Mouse (Mus musculus) mature B cell (primary cell): Measurements from ENCODE around the gene Rbm15.
"Not testable (repeated sequence)": the region's sequence is repeated elsewhere in the genome, so short reads cannot be mapped to it uniquely, and the experiment has no call there.

Source experiments
- in situ Hi-C: fragments of 300-500 bp; cut with MboI; formaldehyde crosslinking; loops from 2 replicates; pipeline ENCODE4 v1.14.3; 2019

Rbm15 gene

DNA sequence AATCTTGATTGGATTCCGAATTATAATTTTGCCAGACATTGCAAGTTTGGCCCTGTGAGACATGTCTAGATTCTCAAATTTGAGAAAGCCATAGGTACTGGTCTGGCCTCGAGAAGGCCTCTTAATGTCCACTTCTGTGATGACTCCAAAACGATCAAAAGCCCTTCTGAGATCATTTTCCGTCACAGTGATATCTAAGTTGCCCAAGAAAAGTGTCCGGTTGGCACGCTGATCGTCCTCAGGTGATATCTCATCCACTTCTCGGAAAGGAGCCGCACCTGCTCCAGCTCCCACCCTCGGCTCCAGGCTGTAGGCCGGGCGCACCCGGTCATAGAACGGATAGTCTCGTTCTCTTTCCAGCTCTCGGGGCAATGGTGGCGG is 1.7 kb downstream of the Rbm15 start:
- in situ Hi-C loops = no loop called here

- in situ Hi-C loops = no loop called here
These were observed 2.7 kb downstream of the Rbm15 start for GRCm38 (mm10) chr3:107330503-107331424.

GRCm38 (mm10) chr3:107326442-107326841 is 7.0 kb downstream of the Rbm15 start:
- in situ Hi-C loops = no loop called here

DNA sequence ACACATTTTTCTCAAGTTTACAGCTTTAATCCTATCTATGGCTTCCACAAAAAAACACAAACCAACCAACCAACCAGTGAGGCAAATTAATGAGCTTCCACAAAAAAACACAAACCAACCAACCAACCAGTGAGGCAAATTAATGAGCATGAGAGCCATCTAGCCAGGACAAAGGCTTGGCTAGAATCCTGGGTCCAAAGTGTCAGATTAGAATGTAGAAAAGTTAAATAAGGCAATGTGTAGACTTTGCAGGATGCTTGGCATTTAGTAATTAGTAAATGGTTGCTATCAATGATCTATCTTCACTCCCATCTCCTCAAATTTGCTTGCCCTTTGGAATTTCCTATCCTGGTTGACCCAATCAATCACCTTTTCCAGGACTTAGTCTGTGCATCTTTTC is 11.7 kb downstream of the Rbm15 start:
- in situ Hi-C loops = no loop called here

- in situ Hi-C loops = no loop called here
These were observed 12.3 kb downstream of the Rbm15 start for GRCm38 (mm10) chr3:107321141-107321540.

DNA sequence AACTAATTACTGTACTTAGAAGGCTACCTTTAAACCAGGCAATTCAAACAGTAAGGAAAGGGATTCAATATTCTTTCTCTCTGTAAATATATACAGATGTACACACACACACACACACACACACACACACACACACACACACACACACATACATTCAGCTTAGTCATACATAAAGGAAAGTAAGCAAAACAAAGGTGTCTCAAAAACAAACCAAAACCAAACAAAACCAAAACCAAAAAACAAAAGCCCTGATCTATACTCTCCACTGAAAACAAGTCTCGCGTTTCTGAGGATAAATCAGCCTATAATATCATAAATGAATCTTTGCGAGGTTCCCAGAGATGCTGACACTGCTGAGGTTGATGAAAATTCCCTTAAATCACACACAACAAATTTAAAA is 16.1 kb downstream of the Rbm15 start:
- in situ Hi-C loops = no loop called here

DNA sequence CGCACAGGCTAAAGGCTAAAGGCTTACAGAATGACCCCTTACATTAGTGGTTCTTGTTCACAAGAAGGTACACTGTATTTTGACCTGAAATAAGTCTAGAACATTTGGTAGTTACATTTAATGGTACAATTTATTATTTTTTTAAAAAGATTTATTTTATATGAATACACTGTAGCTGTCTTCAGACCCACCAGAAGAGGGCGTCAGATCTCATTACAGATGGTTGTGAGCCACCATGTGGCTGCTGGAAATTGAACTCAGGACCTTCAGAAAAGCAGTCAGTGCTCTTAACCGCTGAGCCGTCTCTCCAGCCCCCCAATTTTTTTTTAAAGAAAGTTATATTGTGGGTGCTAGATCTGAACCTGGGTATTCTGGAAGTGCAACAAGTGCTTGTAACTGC is 36.6 kb downstream of the Rbm15 start:
- in situ Hi-C loops = not testable (repeated sequence)

DNA sequence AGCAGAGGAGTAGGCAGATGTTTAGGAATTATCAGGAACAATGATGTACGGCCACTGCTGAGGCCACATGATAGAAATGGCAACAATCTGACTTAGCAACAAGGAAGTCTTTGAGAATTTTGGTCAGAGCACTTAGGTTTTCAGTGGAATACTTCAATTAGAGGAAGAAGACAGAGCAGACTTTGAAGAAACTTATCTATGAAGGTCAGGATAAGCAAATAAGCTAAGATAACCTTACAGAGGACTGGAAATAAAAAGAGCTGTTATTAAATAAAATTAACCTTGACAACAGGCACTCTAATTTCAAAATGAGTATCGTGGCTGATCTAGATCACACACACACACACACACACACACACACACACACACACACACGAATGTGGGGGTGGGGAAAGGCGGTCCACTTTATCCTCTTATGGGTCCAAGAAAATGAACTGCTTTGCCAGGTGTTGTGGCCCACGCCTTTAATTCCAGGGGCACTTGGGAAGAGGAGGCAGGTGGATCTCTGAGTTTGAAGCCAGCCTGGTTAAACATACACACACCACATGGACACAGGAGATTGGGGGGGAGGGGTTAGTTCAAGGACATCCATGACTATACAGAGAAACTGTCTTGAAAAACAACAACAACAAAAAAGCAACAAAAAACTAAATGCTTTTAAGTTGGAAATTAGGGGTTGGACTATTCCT is 37.7 kb downstream of the Rbm15 start:
- in situ Hi-C loops = no loop called here

GRCm38 (mm10) chr3:107290764-107291381 is 42.6 kb downstream of the Rbm15 start, which contains the start of gene Slc16a4:
Slc16a4 (plus strand) TSS chr3:107291230.
- in situ Hi-C loops = no loop called here

- in situ Hi-C loops = no loop called here
These were observed 46.1 kb downstream of the Rbm15 start for GRCm38 (mm10) chr3:107287346-107287745.

GRCm38 (mm10) chr3:107286123-107286522 is 47.4 kb downstream of the Rbm15 start:
- in situ Hi-C loops = no loop called here

DNA sequence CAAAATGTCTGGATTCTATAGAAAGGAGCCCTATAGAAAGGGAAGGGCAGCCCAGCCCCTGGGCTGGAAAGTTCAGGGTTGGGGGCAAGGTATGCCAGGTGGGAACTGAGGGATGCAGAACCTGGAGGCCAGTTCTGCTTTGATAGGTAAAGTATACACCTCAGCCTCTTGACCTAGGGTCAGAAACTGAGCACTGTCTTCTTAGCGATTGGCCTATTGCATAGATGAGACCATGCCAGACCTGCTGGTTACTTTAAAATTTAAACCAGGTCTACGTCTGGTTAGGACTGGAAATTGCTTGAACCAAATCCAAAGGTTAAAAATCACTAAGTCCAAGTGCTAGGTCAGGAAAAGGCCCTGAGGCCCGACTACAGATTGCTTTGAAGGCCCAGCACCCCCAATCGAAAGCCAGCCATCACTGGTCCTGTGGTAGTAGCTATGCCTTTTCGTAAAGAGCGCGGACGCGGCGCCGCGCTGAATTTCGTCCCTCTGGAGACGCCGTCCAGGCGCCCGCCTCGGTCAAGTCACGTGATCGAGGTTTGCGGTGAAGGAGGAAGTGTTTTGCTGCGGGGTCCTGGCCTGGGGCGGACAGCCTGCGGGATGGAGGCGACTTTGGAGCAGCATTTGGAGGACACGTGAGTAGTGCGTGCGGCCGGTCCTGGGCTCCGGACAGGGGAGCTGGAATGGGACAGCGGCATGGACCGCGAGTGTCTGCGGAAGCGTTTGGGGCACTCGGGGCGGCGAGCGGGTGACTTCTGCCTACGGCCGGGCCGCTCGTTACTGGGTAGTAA is 54.8 kb downstream of the Rbm15 start, which contains the start of gene Lamtor5:
Lamtor5 (plus strand) TSS at position 380 of the 791 bp plus-strand sequence.
- in situ Hi-C loops = no loop called here

GRCm38 (mm10) chr3:107276626-107277025 is 56.8 kb downstream of the Rbm15 start:
- in situ Hi-C loops = no loop called here

DNA sequence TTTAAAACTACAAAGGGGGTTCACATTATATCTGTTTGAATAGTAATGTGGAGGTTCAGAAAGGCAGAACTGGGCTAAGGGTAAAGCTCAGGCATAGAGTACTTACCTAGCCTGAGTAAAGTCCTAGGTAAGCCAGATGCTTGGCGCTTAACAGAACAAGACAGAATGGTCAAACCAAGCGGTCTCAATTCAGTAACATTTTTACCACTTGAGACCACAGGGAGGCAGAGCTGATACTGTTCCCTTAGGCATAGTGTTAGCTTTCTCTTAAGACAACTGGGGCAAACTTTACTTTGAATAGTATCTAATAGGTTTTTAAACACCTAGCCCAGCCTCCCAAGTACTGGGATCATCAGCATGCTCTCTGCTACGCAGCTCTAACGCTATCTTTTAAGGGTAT is 57.5 kb downstream of the Rbm15 start:
- in situ Hi-C loops = no loop called here
